Mouse (Mus musculus): ENCODE measurements at regions not wholly inside any gene's neighbourhood (a gene's known extent, or its start where the extent isn't known, plus 50 kb on each side); places are given as distances from the start of the nearest gene placed in this dataset.

- DNase-seq (ENCODE audit: inconsistent ontology term) = no peak
Observed at GRCm38 (mm10) chr10:101269371-101269770, 411.9 kb upstream of the Mgat4c start.

- DNase-seq (ENCODE audit: inconsistent ontology term) = no peak
Observed at GRCm38 (mm10) chr10:101271459-101272299, 409.6 kb upstream of the Mgat4c start.

GRCm38 (mm10) chr10:101288082-101288481 lies 393.2 kb upstream of the Mgat4c start:
- DNase-seq (ENCODE audit: inconsistent ontology term) = no peak

GRCm38 (mm10) chr10:101302138-101302780 lies 379.0 kb upstream of the Mgat4c start:
- no peak for DNase-seq (ENCODE audit: inconsistent ontology term)

GRCm38 (mm10) chr10:101304075-101304474 lies 377.2 kb upstream of the Mgat4c start:
- DNase-seq (ENCODE audit: inconsistent ontology term) = no peak

GRCm38 (mm10) chr10:101316659-101317338 lies 364.5 kb upstream of the Mgat4c start:
- peak; percentile 51 for DNase-seq (ENCODE audit: inconsistent ontology term)

GRCm38 (mm10) chr10:101321080-101321717 lies 360.1 kb upstream of the Mgat4c start:
- no peak for DNase-seq (ENCODE audit: inconsistent ontology term)

GRCm38 (mm10) chr10:101324537-101324936 lies 356.8 kb upstream of the Mgat4c start:
- DNase-seq (ENCODE audit: inconsistent ontology term) = no peak

- no peak for DNase-seq (ENCODE audit: inconsistent ontology term)
Observed at GRCm38 (mm10) chr10:101328545-101328944, 352.7 kb upstream of the Mgat4c start.

- DNase-seq (ENCODE audit: inconsistent ontology term) = no peak
Observed at GRCm38 (mm10) chr10:101330109-101330508, 351.2 kb upstream of the Mgat4c start.

- no peak for DNase-seq (ENCODE audit: inconsistent ontology term)
Observed at GRCm38 (mm10) chr10:101335136-101335535, 346.2 kb upstream of the Mgat4c start.

GRCm38 (mm10) chr10:101339565-101339964 lies 341.7 kb upstream of the Mgat4c start:
- no peak for DNase-seq (ENCODE audit: inconsistent ontology term)

- DNase-seq (ENCODE audit: inconsistent ontology term) = no peak
Observed at GRCm38 (mm10) chr10:101350198-101350897, 330.9 kb upstream of the Mgat4c start.

- no peak for DNase-seq (ENCODE audit: inconsistent ontology term)
Observed at GRCm38 (mm10) chr10:101373850-101374581, 307.3 kb upstream of the Mgat4c start.

GRCm38 (mm10) chr10:101393416-101393815 lies 287.9 kb upstream of the Mgat4c start:
- peak; percentile 36 for DNase-seq (ENCODE audit: inconsistent ontology term)

- DNase-seq (ENCODE audit: inconsistent ontology term) = no peak
Observed at GRCm38 (mm10) chr10:101399206-101399605, 282.1 kb upstream of the Mgat4c start.

GRCm38 (mm10) chr10:101415262-101415661 lies 266.0 kb upstream of the Mgat4c start:
- no peak for DNase-seq (ENCODE audit: inconsistent ontology term)

- DNase-seq (ENCODE audit: inconsistent ontology term) = no peak
Observed at GRCm38 (mm10) chr10:101422562-101422961, 258.7 kb upstream of the Mgat4c start.

Data from Muller cell, postnatal 12 days (primary cell).